Mouse (Mus musculus): ENCODE measurements at regions not wholly inside any gene's neighbourhood (a gene's known extent, or its start where the extent isn't known, plus 50 kb on each side); places are given as distances from the start of the nearest gene placed in this dataset.

GRCm38 (mm10) chr12:45563325-45564030, 489.0 kb upstream of the Stxbp6 start:
- Histone ChIP-seq H3K27me3 (replicated peaks) (no peaks in the 10 kb centered on the region), H3K27ac (ENCODE audit: insufficient read depth, low read depth) (no peak overlapping the region), H3K4me3 (replicated peaks in 1 of 3; ENCODE audit: low read depth in 2 of 3, low read length in 2 of 3, poor library complexity in 1 of 3) (no peak overlapping the region), H3K79me2 (replicated peaks; ENCODE audit: control insufficient read depth, extremely low read depth, insufficient read depth, poor library complexity, severe bottlenecking) (no peaks in the 10 kb centered on the region), H3K9me3 (replicated peaks; ENCODE audit: low read length) (peaks cover 29% of the 10 kb centered on the region), H3K4me2 (ENCODE audit: insufficient read depth, low read depth, poor library complexity, severe bottlenecking) (no peak overlapping the region), H3K36me3 (replicated peaks in 1 of 2; ENCODE audit: control insufficient read depth in 1 of 2, insufficient read depth in 1 of 2, low read length in 1 of 2) (no peaks in the 10 kb centered on the region), H3K4me1 (ENCODE audit: control insufficient read depth in 1 of 2, insufficient read depth in 2 of 2) (no peaks in the 10 kb centered on the region), H3K9ac (ENCODE audit: insufficient read depth, low read depth) (no peak overlapping the region)
- no peak for TF ChIP-seq MAFK (IDR thresholded peaks at IDR 0.05; ENCODE audit: insufficient replicate concordance, low read length)
- no peak for TF ChIP-seq JUND (conservative IDR thresholded peaks at IDR 0.05; ENCODE audit: low read depth, low read length)
- no peak for TF ChIP-seq ZC3H11A (IDR thresholded peaks at IDR 0.05; ENCODE audit: low read depth, low read length)
- no peak for TF ChIP-seq MAX (IDR thresholded peaks at IDR 0.05; ENCODE audit: low read length)
- TF ChIP-seq PAX5 (IDR thresholded peaks at IDR 0.05; ENCODE audit: low read length): no peak
- TF ChIP-seq USF1 (IDR thresholded peaks at IDR 0.05; ENCODE audit: low read depth, low read length): no peak
- TF ChIP-seq USF2 (conservative IDR thresholded peaks at IDR 0.05; ENCODE audit: low read depth, low read length): no peak
- TF ChIP-seq EP300 (IDR thresholded peaks at IDR 0.05; ENCODE audit: low read length): no peak
- no peak for TF ChIP-seq E2F4 (IDR thresholded peaks at IDR 0.05; ENCODE audit: insufficient replicate concordance, low read depth, low read length)
- TF ChIP-seq RCOR1 (conservative IDR thresholded peaks at IDR 0.05; ENCODE audit: low read depth, low read length): no peak
- no peak for TF ChIP-seq CTCF (conservative IDR thresholded peaks at IDR 0.05 in 1 of 2, IDR thresholded peaks at IDR 0.05 in 1 of 2; ENCODE audit: low read depth in 2 of 2, low read length in 2 of 2)
- no peak for TF ChIP-seq ZKSCAN1 (IDR thresholded peaks at IDR 0.05; ENCODE audit: borderline replicate concordance, low read depth, low read length)
- no peak for DNase-seq (ENCODE audit: extremely low read depth)
- in situ Hi-C loops (cut with MboI; ENCODE audit: low pct_ligation_motif_present, low pct_unique_long_range_greater_than_20kb, low sequenced_read_pairs) (no loop called here), dilution Hi-C loops (cut with MboI; ENCODE audit: extremely low pct_ligation_motif_present, extremely low pct_unique_long_range_greater_than_20kb, low sequenced_read_pairs) (no loop called here)

- Histone ChIP-seq H3K36me3 (replicated peaks in 1 of 2; ENCODE audit: control insufficient read depth in 1 of 2, insufficient read depth in 1 of 2, low read length in 1 of 2) (no peaks in the 10 kb centered on the region), H3K79me2 (replicated peaks; ENCODE audit: control insufficient read depth, extremely low read depth, insufficient read depth, poor library complexity, severe bottlenecking) (no peaks in the 10 kb centered on the region), H3K9me3 (replicated peaks; ENCODE audit: low read length) (peaks cover 29% of the 10 kb centered on the region), H3K27me3 (replicated peaks) (no peaks in the 10 kb centered on the region), H3K4me2 (ENCODE audit: insufficient read depth, low read depth, poor library complexity, severe bottlenecking) (no peak overlapping the region), H3K9ac (ENCODE audit: insufficient read depth, low read depth) (no peak overlapping the region), H3K4me1 (ENCODE audit: control insufficient read depth in 1 of 2, insufficient read depth in 2 of 2) (no peaks in the 10 kb centered on the region), H3K27ac (ENCODE audit: insufficient read depth, low read depth) (no peak overlapping the region), H3K4me3 (replicated peaks in 1 of 3; ENCODE audit: low read depth in 2 of 3, low read length in 2 of 3, poor library complexity in 1 of 3) (no peak overlapping the region)
- dilution Hi-C loops (cut with MboI; ENCODE audit: extremely low pct_ligation_motif_present, extremely low pct_unique_long_range_greater_than_20kb, low sequenced_read_pairs) (no loop called here), in situ Hi-C loops (cut with MboI; ENCODE audit: low pct_ligation_motif_present, low pct_unique_long_range_greater_than_20kb, low sequenced_read_pairs) (no loop called here)
- DNase-seq (ENCODE audit: extremely low read depth): no peak
- TF ChIP-seq CTCF (conservative IDR thresholded peaks at IDR 0.05 in 1 of 2, IDR thresholded peaks at IDR 0.05 in 1 of 2; ENCODE audit: low read depth in 2 of 2, low read length in 2 of 2): no peak
Observed at GRCm38 (mm10) chr12:45562637-45563220, 488.2 kb upstream of the Stxbp6 start.

- no peak overlapping the region for H3K9ac ChIP-seq (ENCODE audit: insufficient read depth, low read depth)
- H3K27me3 ChIP-seq (replicated peaks): no peaks in the 10 kb centered on the region
- H3K27ac ChIP-seq (ENCODE audit: insufficient read depth, low read depth): no peak overlapping the region
- H3K4me1 ChIP-seq (ENCODE audit: control insufficient read depth in 1 of 2, insufficient read depth in 2 of 2): no peaks in the 10 kb centered on the region
- no peaks in the 10 kb centered on the region for H3K79me2 ChIP-seq (replicated peaks; ENCODE audit: control insufficient read depth, extremely low read depth, insufficient read depth, poor library complexity, severe bottlenecking)
- dilution Hi-C loops (cut with MboI; ENCODE audit: extremely low pct_ligation_motif_present, extremely low pct_unique_long_range_greater_than_20kb, low sequenced_read_pairs): no loop called here
- TF ChIP-seq NRF1 (IDR thresholded peaks at IDR 0.05; ENCODE audit: low read depth, low read length) (no peak), CHD1 (IDR thresholded peaks at IDR 0.05; ENCODE audit: low read depth, low read length) (no peak), MAFK (IDR thresholded peaks at IDR 0.05; ENCODE audit: insufficient replicate concordance, low read length) (no peak), EP300 (IDR thresholded peaks at IDR 0.05; ENCODE audit: low read length) (no peak), USF2 (conservative IDR thresholded peaks at IDR 0.05; ENCODE audit: low read depth, low read length) (no peak), TBP (conservative IDR thresholded peaks at IDR 0.05; ENCODE audit: low read depth, low read length) (no peak), SMC3 (IDR thresholded peaks at IDR 0.05; ENCODE audit: low read depth, low read length) (no peak), BHLHE40 (IDR thresholded peaks at IDR 0.05; ENCODE audit: low read depth, low read length) (no peak)
- H3K4me2 ChIP-seq (ENCODE audit: insufficient read depth, low read depth, poor library complexity, severe bottlenecking): no peak overlapping the region
- no peak overlapping the region for H3K4me3 ChIP-seq (replicated peaks in 1 of 3; ENCODE audit: low read depth in 2 of 3, low read length in 2 of 3, poor library complexity in 1 of 3)
- DNase-seq (ENCODE audit: extremely low read depth): no peak
- H3K9me3 ChIP-seq (replicated peaks; ENCODE audit: low read length): peaks cover 33% of the 10 kb centered on the region
- in situ Hi-C loops (cut with MboI; ENCODE audit: low pct_ligation_motif_present, low pct_unique_long_range_greater_than_20kb, low sequenced_read_pairs): no loop called here
- H3K36me3 ChIP-seq (replicated peaks in 1 of 2; ENCODE audit: control insufficient read depth in 1 of 2, insufficient read depth in 1 of 2, low read length in 1 of 2): no peaks in the 10 kb centered on the region
Observed at GRCm38 (mm10) chr12:45561889-45562288, 487.4 kb upstream of the Stxbp6 start.

All from CH12.LX (cell line).